Mouse (Mus musculus): ENCODE data around the gene Stil.

- TF ChIP-seq CTCF (IDR thresholded peaks at IDR 0.05; ENCODE audit: borderline replicate concordance, control insufficient read depth, extremely low read depth, insufficient read depth, low read length, poor library complexity): no peak
- no peak for TF ChIP-seq POLR2A (IDR thresholded peaks at IDR 0.05; ENCODE audit: control insufficient read depth, extremely low read depth, insufficient read depth, low read length, poor library complexity)
Measured at GRCm38 (mm10) chr4:115088611-115089338, 88.8 kb downstream of the Stil start, which contains the start of gene Pdzk1ip1.

Data from thymus, adult 2 months (tissue).